In the genomic region with DNA sequence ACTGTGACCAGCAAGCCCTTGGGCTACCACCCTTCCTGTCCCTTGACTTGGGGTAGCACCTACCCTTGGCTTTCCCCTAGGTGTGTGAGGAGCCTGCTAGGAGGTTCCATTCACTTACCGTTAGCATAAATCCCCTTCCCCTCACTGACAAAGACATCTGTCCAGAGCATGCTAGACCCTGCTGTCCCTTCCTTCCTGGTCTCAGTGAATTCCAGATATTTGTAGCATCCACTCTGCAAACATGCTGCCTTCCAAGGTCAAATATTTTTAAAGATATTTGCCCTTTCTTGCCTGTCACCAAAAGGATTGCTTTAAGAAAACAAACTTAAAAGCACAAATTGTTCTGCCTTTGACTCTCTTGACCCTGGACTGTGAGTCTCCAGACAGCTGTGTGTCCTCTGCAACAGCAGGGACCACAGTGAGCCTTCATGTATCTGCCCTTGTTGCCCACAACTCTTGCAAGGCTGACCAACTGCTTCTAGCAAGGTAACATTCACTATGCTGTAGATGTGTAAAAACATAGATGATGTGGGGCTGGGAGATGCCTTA, we compare ENCODE assay signal across 25 mouse cellular contexts.
DNase-seq lines count a peak whose midpoint lies in the region; ATAC-seq and TF ChIP-seq lines count a peak whose summit lies in the region.
"Had no signal": no experiment of that assay in that cellular context is flagged by ENCODE, and none has a peak within 500 bp of the region (broad histone marks: within the 10 kb centered on the region; RNA-seq: fewer than 3 reads in every experiment).

No protein-coding gene starts in this region.

- TF ChIP-seq POLR2A in liver, adult 2 months (IDR thresholded peaks at IDR 0.05; ENCODE audit: extremely low read depth, insufficient read depth, low read length): no peak

- no peaks in the 10 kb centered on the region for H3K36me3 ChIP-seq in liver, adult 2 months (ENCODE audit: control insufficient read depth, insufficient read depth, low read length)
- H3K36me3 ChIP-seq in liver, embryonic 11.5 days (ENCODE audit: control insufficient read depth, insufficient read depth, low read length): no peaks in the 10 kb centered on the region
- no peaks in the 10 kb centered on the region for H3K36me3 ChIP-seq in lung, postnatal 0 days (ENCODE audit: insufficient read depth, low read length)
- no peaks in the 10 kb centered on the region for H3K36me3 ChIP-seq in forebrain, postnatal 0 days (ENCODE audit: insufficient read depth)
- H3K36me3 ChIP-seq: embryonic facial prominence, embryonic 15.5 days; forebrain, embryonic 15.5 days; heart, embryonic 15.5 days; midbrain, embryonic 13.5 days had no signal

- H3K4me1 ChIP-seq in liver, adult 2 months (ENCODE audit: control insufficient read depth, insufficient read depth, low read length): no peaks in the 10 kb centered on the region
- no peaks in the 10 kb centered on the region for H3K4me1 ChIP-seq in liver, embryonic 11.5 days (replicated peaks; ENCODE audit: control insufficient read depth, insufficient read depth, low read length)
- H3K4me1 ChIP-seq in lung, postnatal 0 days (ENCODE audit: insufficient read depth, low read depth, low read length): no peaks in the 10 kb centered on the region
- no peaks in the 10 kb centered on the region for H3K4me1 ChIP-seq in forebrain, postnatal 0 days (ENCODE audit: insufficient read depth)
- H3K4me1 ChIP-seq: embryonic facial prominence, embryonic 15.5 days; forebrain, embryonic 15.5 days; heart, embryonic 15.5 days; megakaryocyte, embryonic 14.5 days; midbrain, embryonic 13.5 days had no signal

- H3K4me3 ChIP-seq in liver, adult 2 months (ENCODE audit: insufficient read depth, low read depth, low read length): no peak overlapping the region
- no peak overlapping the region for H3K4me3 ChIP-seq in liver, embryonic 11.5 days (ENCODE audit: low read depth, low read length)
- no peak overlapping the region for H3K4me3 ChIP-seq in lung, postnatal 0 days (ENCODE audit: low read depth, low read length)
- no peak overlapping the region for H3K4me3 ChIP-seq in forebrain, postnatal 0 days (ENCODE audit: low read depth, low read length)
- H3K4me3 ChIP-seq: embryonic facial prominence, embryonic 15.5 days; forebrain, embryonic 15.5 days; heart, adult 2 months; heart, embryonic 15.5 days; left cerebral cortex, adult 2 months; megakaryocyte, embryonic 14.5 days; midbrain, embryonic 13.5 days had no signal

- peak; percentile 97 for TF ChIP-seq EP300 in lung, postnatal 0 days (IDR thresholded peaks at IDR 0.05)

- no peaks in the 10 kb centered on the region for H3K9me3 ChIP-seq in liver, embryonic 11.5 days (ENCODE audit: control insufficient read depth, low read length)
- no peaks in the 10 kb centered on the region for H3K9me3 ChIP-seq in lung, postnatal 0 days (ENCODE audit: low read length)
- no peaks in the 10 kb centered on the region for H3K9me3 ChIP-seq in forebrain, postnatal 0 days (ENCODE audit: low read length)
- H3K9me3 ChIP-seq: embryonic facial prominence, embryonic 15.5 days; forebrain, embryonic 15.5 days; heart, embryonic 15.5 days; megakaryocyte, embryonic 14.5 days; midbrain, embryonic 13.5 days had no signal

- no peaks in the 10 kb centered on the region for H3K27me3 ChIP-seq in liver, adult 2 months (ENCODE audit: control insufficient read depth, insufficient read depth, low read length)
- H3K27me3 ChIP-seq in liver, embryonic 11.5 days (replicated peaks; ENCODE audit: control insufficient read depth, insufficient read depth, low read length): no peaks in the 10 kb centered on the region
- no peaks in the 10 kb centered on the region for H3K27me3 ChIP-seq in lung, postnatal 0 days (replicated peaks; ENCODE audit: insufficient read depth, low read length)
- no peaks in the 10 kb centered on the region for H3K27me3 ChIP-seq in forebrain, postnatal 0 days (ENCODE audit: insufficient read depth, low read length)
- H3K27me3 ChIP-seq: embryonic facial prominence, embryonic 15.5 days; forebrain, embryonic 15.5 days; heart, embryonic 15.5 days; midbrain, embryonic 13.5 days had no signal

- ATAC-seq in liver, embryonic 11.5 days (replicated peaks; ENCODE audit: low FRiP score): no peak
- ATAC-seq in lung, postnatal 0 days: peak; percentile 91
- ATAC-seq in forebrain, postnatal 0 days: no peak
- ATAC-seq: CD4-positive, CD25-positive, alpha-beta regulatory T cell, adult 4 months; forebrain, embryonic 15.5 days; liver, postnatal 0 days; midbrain, embryonic 13.5 days had no signal

- TF ChIP-seq CTCF in liver, adult 2 months (IDR thresholded peaks at IDR 0.05; ENCODE audit: low read depth, low read length): no peak
- no peak for TF ChIP-seq CTCF in lung, postnatal 0 days (IDR thresholded peaks at IDR 0.05)
- no peak for TF ChIP-seq CTCF in forebrain, postnatal 0 days (IDR thresholded peaks at IDR 0.05; ENCODE audit: low read depth)

- H3K9ac ChIP-seq in liver, adult 2 months (ENCODE audit: low read depth, low read length): no peak overlapping the region
- no peak overlapping the region for H3K9ac ChIP-seq in liver, embryonic 11.5 days (ENCODE audit: low read depth, low read length)
- H3K9ac ChIP-seq in lung, postnatal 0 days (replicated peaks; ENCODE audit: low read depth): no peak overlapping the region
- no peak overlapping the region for H3K9ac ChIP-seq in forebrain, postnatal 0 days
- H3K9ac ChIP-seq: embryonic facial prominence, embryonic 15.5 days; forebrain, embryonic 15.5 days; heart, embryonic 15.5 days; hindbrain, embryonic 14.5 days; liver, postnatal 0 days; midbrain, embryonic 13.5 days had no signal

- no peak overlapping the region for H3K4me2 ChIP-seq in liver, embryonic 11.5 days
- no peak overlapping the region for H3K4me2 ChIP-seq in lung, postnatal 0 days (replicated peaks; ENCODE audit: low read depth, low read length)
- no peak overlapping the region for H3K4me2 ChIP-seq in forebrain, postnatal 0 days (ENCODE audit: low read depth)
- H3K4me2 ChIP-seq: embryonic facial prominence, embryonic 15.5 days; forebrain, embryonic 15.5 days; heart, embryonic 15.5 days; hindbrain, embryonic 14.5 days; midbrain, embryonic 13.5 days had no signal

- H3K27ac ChIP-seq in liver, adult 2 months (replicated peaks; ENCODE audit: insufficient read depth, low read depth, low read length): no peak overlapping the region
- no peak overlapping the region for H3K27ac ChIP-seq in liver, embryonic 11.5 days (ENCODE audit: low read depth, low read length)
- peak overlapping the region; percentile 65 for H3K27ac ChIP-seq in lung, postnatal 0 days (ENCODE audit: low read length)
- no peak overlapping the region for H3K27ac ChIP-seq in forebrain, postnatal 0 days (ENCODE audit: low read depth, low read length)
- H3K27ac ChIP-seq: embryonic facial prominence, embryonic 15.5 days; forebrain, embryonic 15.5 days; heart, adult 2 months; heart, embryonic 15.5 days; hindbrain, embryonic 14.5 days; left cerebral cortex, adult 2 months; midbrain, embryonic 13.5 days had no signal

- peak; percentile 9 for DNase-seq in kidney, adult 18-20 months
- DNase-seq in kidney, postnatal 10 days: no peak
- DNase-seq in liver, adult 2 months (ENCODE audit: extremely low read depth, low read depth, low spot score): peak; percentile 12
- DNase-seq in liver, embryonic 11.5 days (ENCODE audit: low spot score): no peak
- DNase-seq in lung, postnatal 0 days (ENCODE audit: low spot score): peak; percentile 83
- no peak for DNase-seq in forebrain, postnatal 0 days
- DNase-seq in gastrocnemius, adult 18-20 months (ENCODE audit: low spot score): no peak
- DNase-seq: adrenal gland, postnatal 25 days; cerebellum, adult 8-10 months; gastrocnemius, postnatal 25 days; heart, adult 2 months; heart, postnatal 4 days; layer of hippocampus, adult 9-11 months; left cerebral cortex, postnatal 4 days; liver; liver, postnatal 0 days; thymus, postnatal 14 days had no signal

- WGBS in liver, adult 2 months: 64% methylated on average over 1 of the region's 1 CpGs
- 81% methylated on average over 1 of the region's 1 CpGs for WGBS in liver, embryonic 11.5 days
- 28% methylated on average over 1 of the region's 1 CpGs for WGBS in lung, postnatal 0 days
- WGBS in forebrain, postnatal 0 days: 80% methylated on average over 1 of the region's 1 CpGs

- no peaks in the 10 kb centered on the region for H3K79me2 ChIP-seq in liver, adult 2 months (ENCODE audit: control insufficient read depth, insufficient read depth, low read length)

Comparison
In these comparisons a context has a peak if more than half of its experiments do, and no peak if none do; other contexts are left out.
1. DNase-seq: peak in kidney, adult 18-20 months (single experiment), liver, adult 2 months (single experiment) and lung, postnatal 0 days (single experiment); none in kidney, postnatal 10 days (single experiment), liver, embryonic 11.5 days (single experiment), forebrain, postnatal 0 days (single experiment) and gastrocnemius, adult 18-20 months (single experiment).